8 mouse cellular contexts compared by ENCODE assay signal in genomic region chr19:34640623-34641022, GRCm38 (mm10). TPM values are rescaled to one million over a fixed set of nuclear protein-coding genes. Genes with fewer than 3 reads are reported as not detected.
DNase-seq lines count a peak whose midpoint lies in the region; ATAC-seq lines count a peak whose summit lies in the region.

Ifit1bl2 (minus strand) TSS chr19:34640743.
Ifit1 (plus strand) TSS chr19:34640871.

- peak; percentile 99 for ATAC-seq in activated CD4-positive, CD25-positive, alpha-beta regulatory T cell, adult 4 months
- peak; percentile 84 for ATAC-seq in intestine, embryonic 15.5 days
- ATAC-seq in megakaryocyte, adult 5-6 weeks (ENCODE audit: poor library complexity, severe bottlenecking) = peak; percentile 89

- no peak within 1 kb of the TSS for H3K9ac ChIP-seq in intestine, embryonic 15.5 days

- no peaks in the 10 kb centered on the region for H3K9me3 ChIP-seq in intestine, embryonic 15.5 days

- no peaks in the 10 kb centered on the region for H3K36me3 ChIP-seq in intestine, embryonic 15.5 days

- peak within 1 kb of the TSS; percentile 12 for H3K4me3 ChIP-seq in intestine, embryonic 15.5 days (replicated peaks)

- 26% methylated on average over 4 of the region's 4 CpGs for WGBS in intestine, embryonic 15.5 days

- H3K27ac ChIP-seq in intestine, embryonic 15.5 days = no peak within 1 kb of the TSS

- peak within 1 kb of the TSS; percentile 44 for H3K4me2 ChIP-seq in intestine, embryonic 15.5 days (replicated peaks)

- peak; percentile 63 for DNase-seq in heart, adult 8-10 months (ENCODE audit: low spot score)
- DNase-seq in heart, postnatal 4 days = no peak
- no peak for DNase-seq in layer of hippocampus, adult 18-20 months (ENCODE audit: low spot score in 2 of 2)
- DNase-seq in cerebellum, postnatal 10 days = no peak
- no peak for DNase-seq in layer of hippocampus, adult 9-11 months

- no peaks in the 10 kb centered on the region for H3K4me1 ChIP-seq in intestine, embryonic 15.5 days (replicated peaks)

- H3K27me3 ChIP-seq in intestine, embryonic 15.5 days (replicated peaks) = no peaks in the 10 kb centered on the region

RNA-seq across cellular contexts. Expression of gene Ifit1bl2, which starts in this region (rescaled TPM):
- total RNA-seq in heart, adult 8-10 months (2022) = 1 to 10 TPM; 1.2 to 2.1 (median 1.8) TPM
- under 1 TPM; 0.43 to 0.81 TPM for total RNA-seq in heart, postnatal 4 days (2021)
- under 1 TPM; 0.57 to 0.73 TPM for polyA plus RNA-seq in activated CD4-positive, CD25-positive, alpha-beta regulatory T cell, adult 4 months (2017; shearing (Covaris generic))
- polyA plus RNA-seq in intestine, embryonic 15.5 days (2015; fragmentation: Nextera tagmentation; extraction: Ambion mirVana) = 7.3 and 9.7 TPM in 2 replicates
- total RNA-seq in megakaryocyte, adult 5-6 weeks (2015) = 3.8 and 4.2 TPM in 2 replicates
- 6.7 and 8.1 TPM in 2 replicates for total RNA-seq in megakaryocyte, adult 5-6 weeks (2017)
- total RNA-seq in layer of hippocampus, adult 18-20 months (2021) = under 1 TPM; 0.50 to 0.61 TPM

RNA-seq across cellular contexts. Expression of gene Ifit1, which starts in this region (rescaled TPM):
- 1 to 10 TPM in 2 of 4 experiments, under 1 TPM in 2; 0.90 to 1.3 (median 1.0) TPM for total RNA-seq in heart, adult 8-10 months (2022)
- under 1 TPM; 0.17 to 0.25 TPM for total RNA-seq in heart, postnatal 4 days (2021)
- polyA plus RNA-seq in activated CD4-positive, CD25-positive, alpha-beta regulatory T cell, adult 4 months (2017; shearing (Covaris generic)) = 10 to 100 TPM; 46.7 to 71.6 TPM
- 7.9 and 9.1 TPM in 2 replicates for polyA plus RNA-seq in intestine, embryonic 15.5 days (2015; fragmentation: Nextera tagmentation; extraction: Ambion mirVana)
- total RNA-seq in megakaryocyte, adult 5-6 weeks (2015) = 7.5 and 13.0 TPM in 2 replicates
- total RNA-seq in megakaryocyte, adult 5-6 weeks (2017) = 8.7 and 10.6 TPM in 2 replicates
- under 1 TPM; 0.74 to 0.79 TPM for total RNA-seq in layer of hippocampus, adult 18-20 months (2021)
